Mouse (Mus musculus): ENCODE measurements around the gene Myo10.

Myo10 gene

GRCm38 (mm10) chr15:25726814-25727213 is 104.5 kb downstream of the Myo10 start:
- no peak for DNase-seq (ENCODE audit: low spot score)

GRCm38 (mm10) chr15:25728501-25728900 is 106.2 kb downstream of the Myo10 start:
- no peak for DNase-seq (ENCODE audit: low spot score)

- no peak for DNase-seq (ENCODE audit: low spot score)
Observed at GRCm38 (mm10) chr15:25731053-25731452, 108.7 kb downstream of the Myo10 start.

- DNase-seq (ENCODE audit: low spot score): no peak
Observed at GRCm38 (mm10) chr15:25732758-25733428, 110.6 kb downstream of the Myo10 start.

GRCm38 (mm10) chr15:25733739-25734430 is 111.6 kb downstream of the Myo10 start:
- no peak for DNase-seq (ENCODE audit: low spot score)

- no peak for DNase-seq (ENCODE audit: low spot score)
Observed at GRCm38 (mm10) chr15:25736531-25736930, 114.2 kb downstream of the Myo10 start.

GRCm38 (mm10) chr15:25740271-25740670 is 117.9 kb downstream of the Myo10 start:
- DNase-seq (ENCODE audit: low spot score): peak; percentile 2

- DNase-seq (ENCODE audit: low spot score): no peak
Observed at GRCm38 (mm10) chr15:25742196-25742595, 119.9 kb downstream of the Myo10 start.

GRCm38 (mm10) chr15:25751510-25751909 is 129.2 kb downstream of the Myo10 start:
- no peak for DNase-seq (ENCODE audit: low spot score)

- DNase-seq (ENCODE audit: low spot score): no peak
Observed at GRCm38 (mm10) chr15:25752597-25752996, 130.3 kb downstream of the Myo10 start.

GRCm38 (mm10) chr15:25753003-25753402 is 130.7 kb downstream of the Myo10 start:
- DNase-seq (ENCODE audit: low spot score): no peak

- no peak for DNase-seq (ENCODE audit: low spot score)
Observed at GRCm38 (mm10) chr15:25753878-25754277, 131.6 kb downstream of the Myo10 start.

GRCm38 (mm10) chr15:25754342-25754951 is 132.1 kb downstream of the Myo10 start:
- no peak for DNase-seq (ENCODE audit: low spot score)

- DNase-seq (ENCODE audit: low spot score): no peak
Observed at GRCm38 (mm10) chr15:25755536-25755935, 133.2 kb downstream of the Myo10 start.

GRCm38 (mm10) chr15:25756072-25756471 is 133.7 kb downstream of the Myo10 start:
- no peak for DNase-seq (ENCODE audit: low spot score)

- DNase-seq (ENCODE audit: low spot score): no peak
Observed at GRCm38 (mm10) chr15:25758037-25758436, 135.7 kb downstream of the Myo10 start.

GRCm38 (mm10) chr15:25758500-25759086 is 136.3 kb downstream of the Myo10 start:
- no peak for DNase-seq (ENCODE audit: low spot score)

- DNase-seq (ENCODE audit: low spot score): no peak
Observed at GRCm38 (mm10) chr15:25760304-25760703, 138.0 kb downstream of the Myo10 start.

GRCm38 (mm10) chr15:25761049-25761448 is 138.7 kb downstream of the Myo10 start:
- no peak for DNase-seq (ENCODE audit: low spot score)

GRCm38 (mm10) chr15:25761800-25762211 is 139.5 kb downstream of the Myo10 start:
- no peak for DNase-seq (ENCODE audit: low spot score)

- DNase-seq (ENCODE audit: low spot score): no peak
Observed at GRCm38 (mm10) chr15:25762306-25762705, 140.0 kb downstream of the Myo10 start.

- no peak for DNase-seq (ENCODE audit: low spot score)
Observed at GRCm38 (mm10) chr15:25763106-25763505, 140.8 kb downstream of the Myo10 start.

Measured in T-cell, adult 2 months (primary cell).